Mouse (Mus musculus): ENCODE results near the gene Gas6. TPM values are rescaled to one million over a fixed set of nuclear protein-coding genes. Genes with fewer than 3 reads are reported as not detected.
A peak's percentile ranks its signal among the peaks of the same experiment; 100 is the strongest.

Gene Gas6
- polyA plus RNA-seq, 1 experiment from 2014 or later: 17.7 TPM

DNA sequence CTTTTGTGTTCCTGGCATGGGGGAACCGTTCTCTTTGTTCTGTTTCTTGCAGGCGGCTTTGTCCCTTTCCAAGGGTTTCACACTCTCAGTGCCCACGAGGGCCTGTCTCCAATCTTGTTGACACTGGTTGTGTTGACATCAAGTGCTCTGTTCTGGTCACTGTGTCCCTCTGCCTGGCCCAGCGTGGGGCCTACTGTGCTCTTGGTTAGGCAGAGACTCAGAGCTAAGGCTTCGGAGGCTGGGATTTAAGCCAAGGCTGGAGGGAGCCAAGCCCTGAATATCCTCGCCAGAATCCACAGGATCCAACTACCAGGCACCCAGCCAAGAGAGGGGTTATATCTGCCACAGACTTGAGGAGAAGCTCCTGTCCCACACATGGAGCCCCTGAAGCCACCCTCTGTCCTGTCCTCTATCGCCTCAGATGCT lies 35.6 kb upstream of the Gas6 start:
- 71% methylated on average over 7 of the region's 7 CpGs for WGBS
- no peak overlapping the region for H3K9ac ChIP-seq (replicated peaks; ENCODE audit: low read length)
- DNase-seq (peak; percentile 71), ATAC-seq (ENCODE audit: low FRiP score, low TSS enrichment) (no peak)
- no peak overlapping the region for H3K4me2 ChIP-seq (ENCODE audit: low read length)
- H3K9me3 ChIP-seq (ENCODE audit: control insufficient read depth, low read length): peaks cover 3% of the 10 kb centered on the region; the same call in 1 of the 2 replicates
- H3K27ac ChIP-seq (replicated peaks; ENCODE audit: low read depth, low read length): no peak overlapping the region
- H3K27me3 ChIP-seq (ENCODE audit: control insufficient read depth, insufficient read depth, low read length): no peaks in the 10 kb centered on the region
- H3K4me1 ChIP-seq (ENCODE audit: control insufficient read depth, insufficient read depth, low read length): peaks cover 8% of the 10 kb centered on the region; the same call in 1 of the 2 replicates
- no peak overlapping the region for H3K4me3 ChIP-seq (replicated peaks; ENCODE audit: low read depth, low read length)
- no peaks in the 10 kb centered on the region for H3K36me3 ChIP-seq (ENCODE audit: control insufficient read depth, insufficient read depth, low read length)

DNA sequence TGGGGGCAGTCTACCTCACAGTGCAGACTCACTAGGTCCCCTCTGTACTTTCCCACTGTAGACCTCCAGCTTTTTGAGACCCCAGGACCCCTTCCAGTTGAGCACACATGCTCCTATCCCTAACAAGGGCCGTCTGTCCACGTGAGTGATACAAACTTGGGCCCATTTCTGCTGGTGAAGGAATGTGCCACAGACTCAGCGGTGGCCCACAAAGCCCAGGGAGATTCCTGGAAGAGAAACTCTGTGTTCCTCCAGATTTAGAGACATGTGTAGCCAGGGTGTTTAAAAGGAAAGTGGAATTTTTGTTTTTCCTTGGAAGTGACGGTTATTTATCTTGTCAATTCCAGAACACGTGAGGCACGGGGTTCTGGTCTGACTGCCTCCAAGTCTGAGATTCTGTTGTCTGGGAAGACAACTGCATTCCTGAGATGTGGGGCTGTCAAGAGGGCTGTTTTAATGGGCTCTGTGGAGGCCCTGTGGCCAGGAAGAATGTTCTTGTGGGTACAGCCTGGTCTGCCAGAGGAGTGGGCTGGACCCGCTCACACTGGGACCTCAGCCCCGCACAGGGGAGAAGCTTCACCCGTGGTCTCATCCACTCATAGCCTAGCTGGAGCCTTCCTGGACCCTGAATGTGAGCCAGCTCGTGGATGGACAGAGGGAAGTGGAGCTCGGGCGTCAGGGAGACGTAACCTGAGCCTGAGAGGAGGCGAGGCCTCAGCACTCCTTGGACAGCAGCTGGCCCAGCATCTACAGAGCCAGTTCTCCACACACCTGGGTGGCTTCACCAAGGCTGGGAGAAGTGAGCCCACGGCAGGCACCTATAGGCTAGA lies 34.9 kb upstream of the Gas6 start:
- H3K9ac ChIP-seq (replicated peaks; ENCODE audit: low read length): no peak overlapping the region
- no peak for ATAC-seq (ENCODE audit: low FRiP score, low TSS enrichment)
- 74% methylated on average over 15 of the region's 15 CpGs for WGBS

DNA sequence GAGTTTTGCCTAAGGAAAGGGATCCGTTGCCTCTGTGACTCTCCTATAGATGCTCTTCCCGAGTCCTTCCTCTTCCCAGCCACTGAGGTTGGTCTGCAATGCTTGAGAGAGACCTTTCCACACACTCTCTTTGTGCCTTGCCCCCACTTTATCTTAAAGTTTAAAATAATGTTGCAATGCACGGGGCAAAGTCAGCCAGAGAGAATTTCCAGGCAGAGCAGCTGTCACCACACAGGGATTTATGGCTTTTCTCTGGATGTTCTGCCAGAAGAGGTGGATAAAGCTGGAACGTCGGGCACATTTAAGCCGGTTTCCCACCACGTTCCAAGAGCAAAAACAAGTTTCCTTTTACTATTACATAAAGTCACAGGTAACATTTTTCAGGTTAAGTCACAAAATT lies 27.1 kb upstream of the Gas6 start:
- no peak overlapping the region for H3K4me3 ChIP-seq (replicated peaks; ENCODE audit: low read depth, low read length)
- H3K4me1 ChIP-seq (ENCODE audit: control insufficient read depth, insufficient read depth, low read length): no peaks in the 10 kb centered on the region
- H3K36me3 ChIP-seq (ENCODE audit: control insufficient read depth, insufficient read depth, low read length): no peaks in the 10 kb centered on the region
- no peak overlapping the region for H3K27ac ChIP-seq (replicated peaks; ENCODE audit: low read depth, low read length)
- no peaks in the 10 kb centered on the region for H3K9me3 ChIP-seq (ENCODE audit: control insufficient read depth, low read length)
- no peak overlapping the region for H3K9ac ChIP-seq (replicated peaks; ENCODE audit: low read length)
- no peaks in the 10 kb centered on the region for H3K27me3 ChIP-seq (ENCODE audit: control insufficient read depth, insufficient read depth, low read length)
- no peak overlapping the region for H3K4me2 ChIP-seq (ENCODE audit: low read length)
- ATAC-seq (ENCODE audit: low FRiP score, low TSS enrichment) (no peak), DNase-seq (no peak)
- WGBS: 84% methylated on average over 7 of the region's 7 CpGs

More for the DNA sequence above, 34.9 kb upstream of the Gas6 start:
- Histone ChIP-seq H3K27me3 (ENCODE audit: control insufficient read depth, insufficient read depth, low read length) (no peaks in the 10 kb centered on the region), H3K36me3 (ENCODE audit: control insufficient read depth, insufficient read depth, low read length) (no peaks in the 10 kb centered on the region), H3K4me2 (ENCODE audit: low read length) (no peak overlapping the region), H3K9me3 (ENCODE audit: control insufficient read depth, low read length) (peaks cover 3% of the 10 kb centered on the region; the same call in 1 of the 2 replicates), H3K4me3 (replicated peaks; ENCODE audit: low read depth, low read length) (no peak overlapping the region), H3K4me1 (ENCODE audit: control insufficient read depth, insufficient read depth, low read length) (peaks cover 8% of the 10 kb centered on the region; the same call in 1 of the 2 replicates), H3K27ac (replicated peaks; ENCODE audit: low read depth, low read length) (no peak overlapping the region)
- no peak for DNase-seq

DNA sequence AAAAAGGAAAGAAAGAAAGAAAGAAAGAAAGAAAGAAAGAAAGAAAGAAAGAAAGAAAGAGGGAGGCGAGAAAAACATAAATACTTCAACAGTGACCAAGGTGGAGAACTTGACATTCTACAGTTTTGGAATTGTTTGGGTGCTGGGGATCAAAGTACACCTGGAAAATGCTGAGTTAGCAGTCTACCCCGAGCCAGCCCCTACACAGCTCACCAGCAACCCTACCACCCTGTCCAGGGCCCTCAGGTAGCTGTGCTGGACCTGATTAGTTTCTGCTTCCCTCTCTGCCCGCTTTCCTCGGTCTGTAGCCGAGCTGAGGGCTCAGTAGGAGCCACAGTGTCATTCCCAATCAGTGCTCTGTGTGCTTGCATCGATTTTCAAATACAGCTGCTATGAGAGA lies 26.1 kb upstream of the Gas6 start:
- no peaks in the 10 kb centered on the region for H3K4me1 ChIP-seq (ENCODE audit: control insufficient read depth, insufficient read depth, low read length)
- WGBS: 64% methylated on average over 6 of the region's 6 CpGs
- H3K4me2 ChIP-seq (ENCODE audit: low read length): no peak overlapping the region
- H3K27ac ChIP-seq (replicated peaks; ENCODE audit: low read depth, low read length): no peak overlapping the region
- ATAC-seq (ENCODE audit: low FRiP score, low TSS enrichment): no peak
- DNase-seq: no peak
- H3K9me3 ChIP-seq (ENCODE audit: control insufficient read depth, low read length): no peaks in the 10 kb centered on the region
- H3K36me3 ChIP-seq (ENCODE audit: control insufficient read depth, insufficient read depth, low read length): no peaks in the 10 kb centered on the region
- H3K27me3 ChIP-seq (ENCODE audit: control insufficient read depth, insufficient read depth, low read length): no peaks in the 10 kb centered on the region
- H3K4me3 ChIP-seq (replicated peaks; ENCODE audit: low read depth, low read length): no peak overlapping the region
- H3K9ac ChIP-seq (replicated peaks; ENCODE audit: low read length): no peak overlapping the region

DNA sequence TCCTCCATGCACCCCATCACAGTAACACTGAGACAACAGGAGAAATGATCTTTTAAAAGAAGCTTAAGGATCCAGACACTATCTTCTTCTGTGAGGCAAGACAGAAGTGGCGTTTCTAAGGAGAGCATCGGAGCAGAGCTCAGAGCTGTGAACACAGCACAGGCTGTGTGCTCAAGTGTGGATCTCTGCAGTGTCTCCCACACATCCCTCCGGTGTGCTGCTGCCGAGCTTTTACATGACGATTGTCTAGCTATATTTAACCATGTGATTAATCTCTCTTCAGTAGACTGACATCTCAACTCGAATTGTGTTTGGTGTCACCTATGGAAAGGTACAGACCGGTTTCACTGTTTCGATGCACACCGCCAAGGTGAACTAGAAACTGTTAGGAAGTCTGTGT lies 25.2 kb upstream of the Gas6 start:
- Histone ChIP-seq H3K27me3 (ENCODE audit: control insufficient read depth, insufficient read depth, low read length) (no peaks in the 10 kb centered on the region), H3K36me3 (ENCODE audit: control insufficient read depth, insufficient read depth, low read length) (no peaks in the 10 kb centered on the region), H3K9ac (replicated peaks; ENCODE audit: low read length) (no peak overlapping the region), H3K4me1 (ENCODE audit: control insufficient read depth, insufficient read depth, low read length) (no peaks in the 10 kb centered on the region), H3K4me2 (ENCODE audit: low read length) (no peak overlapping the region), H3K4me3 (replicated peaks; ENCODE audit: low read depth, low read length) (no peak overlapping the region), H3K9me3 (ENCODE audit: control insufficient read depth, low read length) (no peaks in the 10 kb centered on the region), H3K27ac (replicated peaks; ENCODE audit: low read depth, low read length) (no peak overlapping the region)
- ATAC-seq (ENCODE audit: low FRiP score, low TSS enrichment) (no peak), DNase-seq (no peak)
- 89% methylated on average over 9 of the region's 9 CpGs for WGBS

DNA sequence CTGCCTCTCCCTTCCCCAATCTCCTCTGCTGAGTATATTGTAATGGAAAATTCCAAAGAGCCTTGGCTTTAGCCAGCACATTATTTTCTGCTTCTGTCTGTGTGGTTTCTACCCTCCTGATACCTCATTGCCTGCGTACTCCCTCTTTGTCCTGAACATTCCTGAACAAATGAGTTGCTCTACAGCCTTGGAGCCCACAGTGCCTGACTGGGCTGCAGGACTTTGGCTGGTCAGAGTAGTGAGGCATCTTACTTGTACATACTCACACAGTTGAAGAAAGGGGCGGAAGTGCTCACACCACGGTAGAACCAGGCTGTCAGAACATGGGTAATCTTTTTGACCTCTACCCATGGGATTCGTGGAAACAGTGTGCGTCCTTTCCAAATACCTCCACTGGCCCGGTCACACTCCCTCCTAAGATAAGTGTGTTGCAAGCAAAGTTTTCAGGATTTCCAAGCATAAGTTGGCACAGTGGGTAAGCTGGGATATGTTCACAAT lies 23.0 kb upstream of the Gas6 start:
- Histone ChIP-seq H3K9ac (replicated peaks; ENCODE audit: low read length) (no peak overlapping the region), H3K27ac (replicated peaks; ENCODE audit: low read depth, low read length) (no peak overlapping the region), H3K4me3 (replicated peaks; ENCODE audit: low read depth, low read length) (no peak overlapping the region), H3K4me1 (ENCODE audit: control insufficient read depth, insufficient read depth, low read length) (no peaks in the 10 kb centered on the region), H3K4me2 (ENCODE audit: low read length) (no peak overlapping the region), H3K36me3 (ENCODE audit: control insufficient read depth, insufficient read depth, low read length) (no peaks in the 10 kb centered on the region), H3K27me3 (ENCODE audit: control insufficient read depth, insufficient read depth, low read length) (no peaks in the 10 kb centered on the region), H3K9me3 (ENCODE audit: control insufficient read depth, low read length) (no peaks in the 10 kb centered on the region)
- DNase-seq (no peak), ATAC-seq (ENCODE audit: low FRiP score, low TSS enrichment) (no peak)
- WGBS: 94% methylated on average over 6 of the region's 6 CpGs

DNA sequence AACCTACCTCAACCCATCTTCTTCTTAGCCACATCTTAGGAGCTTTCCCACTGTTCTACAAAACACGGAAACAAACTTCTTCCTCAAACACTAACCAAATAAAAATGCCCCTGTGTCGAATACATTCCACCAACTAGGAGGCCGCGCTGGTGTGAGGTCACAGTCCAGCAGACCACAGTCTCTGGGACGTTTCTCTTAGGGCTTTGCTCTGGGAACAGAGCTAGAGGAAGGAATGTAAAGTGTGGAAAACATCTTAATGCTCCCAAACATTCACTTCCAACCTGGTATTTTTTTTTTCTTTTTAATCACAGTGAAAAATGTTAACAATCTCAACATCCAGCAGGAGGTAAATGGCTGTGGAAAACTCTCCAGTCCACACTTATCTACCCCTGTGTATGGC lies 22.4 kb upstream of the Gas6 start:
- no peaks in the 10 kb centered on the region for H3K9me3 ChIP-seq (ENCODE audit: control insufficient read depth, low read length)
- no peak overlapping the region for H3K4me2 ChIP-seq (ENCODE audit: low read length)
- H3K27ac ChIP-seq (replicated peaks; ENCODE audit: low read depth, low read length): no peak overlapping the region
- no peaks in the 10 kb centered on the region for H3K27me3 ChIP-seq (ENCODE audit: control insufficient read depth, insufficient read depth, low read length)
- DNase-seq (no peak), ATAC-seq (ENCODE audit: low FRiP score, low TSS enrichment) (no peak)
- H3K4me3 ChIP-seq (replicated peaks; ENCODE audit: low read depth, low read length): no peak overlapping the region
- H3K9ac ChIP-seq (replicated peaks; ENCODE audit: low read length): no peak overlapping the region
- no peaks in the 10 kb centered on the region for H3K4me1 ChIP-seq (ENCODE audit: control insufficient read depth, insufficient read depth, low read length)
- H3K36me3 ChIP-seq (ENCODE audit: control insufficient read depth, insufficient read depth, low read length): no peaks in the 10 kb centered on the region
- WGBS: 85% methylated on average over 5 of the region's 5 CpGs

DNA sequence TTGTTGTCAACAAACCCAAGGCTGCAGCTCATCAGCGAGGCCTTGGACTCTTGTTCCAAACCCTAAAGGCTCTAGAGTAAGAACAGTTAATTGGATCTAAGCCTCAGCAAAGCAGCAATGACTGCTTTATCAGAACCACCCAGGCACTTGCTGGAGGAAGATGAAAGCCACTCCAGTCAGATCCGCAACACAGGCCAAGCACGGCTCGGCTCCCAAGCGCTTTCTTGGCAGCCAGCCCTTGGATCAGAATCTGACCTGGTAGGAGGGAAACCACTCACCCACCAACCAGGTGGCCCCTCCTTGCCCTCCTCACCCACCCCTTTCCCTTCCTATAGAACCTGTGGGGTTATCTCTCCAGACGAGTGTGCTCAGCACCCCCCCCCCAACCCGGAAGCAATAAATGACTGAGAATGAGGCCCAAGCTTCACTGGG lies 21.7 kb upstream of the Gas6 start:
- DNase-seq (peak; percentile 16), ATAC-seq (ENCODE audit: low FRiP score, low TSS enrichment) (no peak)
- H3K36me3 ChIP-seq (ENCODE audit: control insufficient read depth, insufficient read depth, low read length): no peaks in the 10 kb centered on the region
- H3K27me3 ChIP-seq (ENCODE audit: control insufficient read depth, insufficient read depth, low read length): no peaks in the 10 kb centered on the region
- no peak overlapping the region for H3K4me3 ChIP-seq (replicated peaks; ENCODE audit: low read depth, low read length)
- H3K27ac ChIP-seq (replicated peaks; ENCODE audit: low read depth, low read length): no peak overlapping the region
- WGBS: 81% methylated on average over 7 of the region's 7 CpGs
- no peaks in the 10 kb centered on the region for H3K4me1 ChIP-seq (ENCODE audit: control insufficient read depth, insufficient read depth, low read length)
- no peak overlapping the region for H3K4me2 ChIP-seq (ENCODE audit: low read length)
- H3K9ac ChIP-seq (replicated peaks; ENCODE audit: low read length): no peak overlapping the region
- H3K9me3 ChIP-seq (ENCODE audit: control insufficient read depth, low read length): no peaks in the 10 kb centered on the region
